11 mouse cellular contexts compared by ENCODE assay signal in genomic region chr3:153296375-153297068, GRCm38 (mm10).
DNase-seq lines count a peak whose midpoint lies in the region; ATAC-seq lines count a peak whose summit lies in the region.
"Had no signal": no experiment of that assay in that cellular context is flagged by ENCODE, and none has a peak within 500 bp of the region (broad histone marks: within the 10 kb centered on the region; RNA-seq: fewer than 3 reads in every experiment).

No protein-coding gene starts in this region.

- no peaks in the 10 kb centered on the region for H3K27me3 ChIP-seq in embryonic facial prominence, embryonic 12.5 days

- H3K36me3 ChIP-seq in embryonic facial prominence, embryonic 12.5 days: no peaks in the 10 kb centered on the region
- H3K36me3 ChIP-seq: neural tube, embryonic 13.5 days had no signal

- 0 out of 2 replicates have a peak overlapping the region, but pooled peaks have one; percentile 8 for H3K4me2 ChIP-seq in embryonic facial prominence, embryonic 12.5 days (replicated peaks)
- H3K4me2 ChIP-seq: neural tube, embryonic 13.5 days had no signal

- no peak for ATAC-seq in embryonic facial prominence, embryonic 12.5 days (ENCODE audit: insufficient number of reproducible peaks, insufficient read depth, low FRiP score, low TSS enrichment)
- no peak for ATAC-seq in megakaryocyte-erythroid progenitor cell, adult 5-6 weeks (replicated peaks; ENCODE audit: low FRiP score, low TSS enrichment, poor library complexity, severe bottlenecking)
- ATAC-seq: liver, postnatal 0 days had no signal

- H3K9me3 ChIP-seq in embryonic facial prominence, embryonic 12.5 days: no peaks in the 10 kb centered on the region
- H3K9me3 ChIP-seq: neural tube, embryonic 13.5 days had no signal

- H3K9ac ChIP-seq in embryonic facial prominence, embryonic 12.5 days: no peak overlapping the region
- H3K9ac ChIP-seq: liver, postnatal 0 days; neural tube, embryonic 13.5 days had no signal

- WGBS in embryonic facial prominence, embryonic 12.5 days: 50% methylated on average over 22 of the region's 22 CpGs

- H3K4me3 ChIP-seq in embryonic facial prominence, embryonic 12.5 days: no peak overlapping the region
- H3K4me3 ChIP-seq: neural tube, embryonic 13.5 days had no signal

- no peak overlapping the region for H3K27ac ChIP-seq in embryonic facial prominence, embryonic 12.5 days
- H3K27ac ChIP-seq: neural tube, embryonic 13.5 days had no signal

- peaks cover 9% of the 10 kb centered on the region; the same call in 1 of the 2 replicates for H3K4me1 ChIP-seq in embryonic facial prominence, embryonic 12.5 days
- H3K4me1 ChIP-seq: neural tube, embryonic 13.5 days had no signal

- peak; percentile 26 for DNase-seq in kidney, postnatal 10 days
- no peak for DNase-seq in kidney, postnatal 25 days
- DNase-seq in layer of hippocampus, adult 18-20 months (ENCODE audit: low spot score in 2 of 2): peak; percentile 90 to 94
- peak; percentile 45 for DNase-seq in retina, embryonic 14.5 days (ENCODE audit: low spot score)
- no peak for DNase-seq in cerebellum, adult 8-10 months
- DNase-seq: adrenal gland, adult 2 months; kidney, adult 8-10 months; liver, postnatal 0 days had no signal

Comparison
In these comparisons a context has a peak if more than half of its experiments do, and no peak if none do; other contexts are left out.
1. DNase-seq: peak in kidney, postnatal 10 days (single experiment), layer of hippocampus, adult 18-20 months (2 of 2) and retina, embryonic 14.5 days (single experiment); none in kidney, postnatal 25 days (0 of 2) and cerebellum, adult 8-10 months (single experiment).